In the genomic region with DNA sequence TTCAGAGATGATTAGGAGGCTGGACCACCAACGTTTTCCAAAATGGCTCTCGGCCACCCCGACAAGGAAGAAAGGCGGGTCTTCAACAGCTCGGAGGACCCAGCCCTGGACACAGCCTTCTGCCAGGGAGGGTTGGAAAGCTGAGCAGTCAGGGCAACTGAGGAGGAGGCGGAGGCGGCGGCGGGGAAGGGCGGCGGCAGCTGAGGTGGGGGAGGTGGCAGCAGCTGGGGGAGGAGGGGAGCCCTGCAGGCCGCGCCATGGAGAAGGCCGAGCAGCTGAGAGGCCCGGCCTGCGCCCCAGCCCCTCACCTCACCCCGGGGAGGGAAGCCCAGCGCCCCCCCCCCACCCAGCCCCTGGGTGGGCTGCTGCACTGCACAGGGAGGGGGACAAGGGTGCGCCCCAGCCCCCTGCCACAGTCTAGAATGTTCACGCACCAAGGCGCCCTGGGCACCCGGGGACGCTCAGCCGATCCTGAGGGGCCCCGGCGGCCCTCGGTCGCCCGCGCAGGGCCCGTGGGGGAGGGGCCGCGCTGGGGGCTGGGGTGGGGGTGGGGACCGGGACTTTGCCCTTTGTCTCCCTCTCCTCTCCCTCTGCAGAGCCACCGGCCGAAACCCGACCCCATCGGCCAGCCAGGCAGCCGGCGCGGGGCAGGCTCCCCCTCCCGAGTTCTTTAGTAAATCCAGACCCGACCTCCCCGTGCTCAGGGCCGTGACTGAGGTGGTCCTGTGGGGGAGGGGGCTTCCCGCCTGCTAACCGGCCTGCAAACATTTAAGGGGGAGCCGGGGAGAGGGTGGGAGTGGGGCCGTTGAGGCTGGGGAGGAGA, we compare ENCODE assay signal across 9 mouse cellular contexts. TPM values are rescaled to one million over a fixed set of nuclear protein-coding genes. Genes with fewer than 3 reads are reported as not detected.
A peak's percentile ranks its signal among the peaks of the same experiment; 100 is the strongest.
DNase-seq lines count a peak whose midpoint lies in the region; ATAC-seq and TF ChIP-seq lines count a peak whose summit lies in the region.
"Had no signal": no experiment of that assay in that cellular context is flagged by ENCODE, and none has a peak within 500 bp of the region (broad histone marks: within the 10 kb centered on the region; RNA-seq: fewer than 3 reads in every experiment).

No protein-coding gene starts in this region.

- no peaks in the 10 kb centered on the region for H3K27me3 ChIP-seq in kidney, embryonic 14.5 days (ENCODE audit: control insufficient read depth, insufficient read depth, low read length)
- no peaks in the 10 kb centered on the region for H3K27me3 ChIP-seq in limb, embryonic 14.5 days (ENCODE audit: control insufficient read depth, insufficient read depth, low read length)

- WGBS in kidney, embryonic 14.5 days = 3% methylated on average over 37 of the region's 49 CpGs
- under 1% methylated on average over 20 of the region's 49 CpGs for WGBS in limb, embryonic 14.5 days

- H3K4me1 ChIP-seq in kidney, embryonic 14.5 days (ENCODE audit: control insufficient read depth, insufficient read depth, low read length) = peaks cover 66% of the 10 kb centered on the region
- no peaks in the 10 kb centered on the region for H3K4me1 ChIP-seq in cortical plate, adult 2 months (ENCODE audit: control insufficient read depth, insufficient read depth, low read length)
- H3K4me1 ChIP-seq in limb, embryonic 14.5 days (ENCODE audit: control insufficient read depth, insufficient read depth, low read length) = peaks cover 53% of the 10 kb centered on the region

- no peaks in the 10 kb centered on the region for H3K9me3 ChIP-seq in kidney, embryonic 14.5 days (ENCODE audit: control insufficient read depth, low read length)
- H3K9me3 ChIP-seq in limb, embryonic 14.5 days (ENCODE audit: control insufficient read depth, low read length) = no peaks in the 10 kb centered on the region

- peak overlapping the region; percentile 41 for H3K4me3 ChIP-seq in kidney, embryonic 14.5 days (ENCODE audit: low read length)
- 0 out of 2 replicates have a peak overlapping the region, but pooled peaks have one; percentile 24 for H3K4me3 ChIP-seq in cortical plate, adult 2 months (ENCODE audit: insufficient read depth, low read length)
- H3K4me3 ChIP-seq in limb, embryonic 14.5 days (replicated peaks; ENCODE audit: low read length) = peak overlapping the region; percentile 42

- no peak for TF ChIP-seq CTCF in cortical plate, adult 2 months (IDR thresholded peaks at IDR 0.05; ENCODE audit: extremely low read depth, insufficient read depth, low read length)

- DNase-seq in kidney, adult 8-10 months = no peak
- peak; percentile 90 for DNase-seq in forelimb bud, embryonic 11.5 days (ENCODE audit: low read depth, low spot score)
- peak; percentile 57 for DNase-seq in limb, embryonic 14.5 days (ENCODE audit: low spot score)
- DNase-seq in retina, postnatal 1 day = peak; percentile 92
- no peak for DNase-seq in ovary, postnatal 36 days (ENCODE audit: low spot score)
- no peak for DNase-seq in ovary, adult 18-20 months (ENCODE audit: low spot score)

- peak overlapping the region; percentile 81 for H3K4me2 ChIP-seq in kidney, embryonic 14.5 days (replicated peaks; ENCODE audit: low read depth, low read length)
- H3K4me2 ChIP-seq in limb, embryonic 14.5 days (replicated peaks; ENCODE audit: low read depth, low read length, severe bottlenecking) = peak overlapping the region; percentile 88

- H3K36me3 ChIP-seq in kidney, embryonic 14.5 days (ENCODE audit: control insufficient read depth, insufficient read depth, low read length) = peaks cover 14% of the 10 kb centered on the region; the same call in 1 of the 2 replicates
- peaks cover 17% of the 10 kb centered on the region for H3K36me3 ChIP-seq in limb, embryonic 14.5 days (ENCODE audit: control insufficient read depth, insufficient read depth, low read length)

- TF ChIP-seq POLR2A in cortical plate, adult 2 months (IDR thresholded peaks at IDR 0.05; ENCODE audit: extremely low read depth, insufficient read depth, low read length) = no peak
- TF ChIP-seq POLR2A in limb, embryonic 14.5 days (IDR thresholded peaks at IDR 0.05; ENCODE audit: borderline replicate concordance, extremely low read depth, insufficient read depth, insufficient read length) = no peak

- ATAC-seq in kidney, embryonic 14.5 days (ENCODE audit: low FRiP score, low TSS enrichment) = peak; percentile 92
- peak; percentile 79 for ATAC-seq in limb, embryonic 14.5 days (ENCODE audit: low FRiP score, low read depth)

- H3K9ac ChIP-seq in kidney, embryonic 14.5 days (ENCODE audit: low read depth, low read length) = peak overlapping the region; percentile 67
- H3K9ac ChIP-seq in limb, embryonic 14.5 days (ENCODE audit: low read depth, low read length, severe bottlenecking) = peak overlapping the region; percentile 66

- peak overlapping the region; percentile 97 for H3K27ac ChIP-seq in kidney, embryonic 14.5 days (ENCODE audit: low read depth, low read length)
- no peak overlapping the region for H3K27ac ChIP-seq in cortical plate, adult 2 months (ENCODE audit: insufficient read depth, low read length)
- H3K27ac ChIP-seq in limb, embryonic 14.5 days (replicated peaks; ENCODE audit: low read depth, low read length) = peak overlapping the region; percentile 89

RNA-seq across cellular contexts. Expression of gene Igf2bp1, which starts 14.6 kb away (rescaled TPM):
- 42.1 and 54.2 TPM in 2 replicates for polyA plus RNA-seq in kidney, embryonic 14.5 days (2014; fragmentation: Nextera tagmentation; extraction: Ambion mirVana)
- 0.02 and 0.15 TPM in 2 replicates for polyA plus RNA-seq in cortical plate, adult 2 months (2012; rRNA removed)
- 22.4 and 22.8 TPM in 2 replicates for polyA plus RNA-seq in limb, embryonic 14.5 days (2012; rRNA removed)
- 26.7 and 35.7 TPM in 2 replicates for polyA plus RNA-seq in limb, embryonic 14.5 days (2014; fragmentation: Nextera tagmentation; extraction: Ambion mirVana)
- polyA plus RNA-seq: large intestine, adult 2 months had no signal

RNA-seq across cellular contexts. Expression of gene Gip, which starts 33.2 kb away (rescaled TPM):
- polyA plus RNA-seq in kidney, embryonic 14.5 days (2014; fragmentation: Nextera tagmentation; extraction: Ambion mirVana) = not detected in 2 replicates
- not detected in 2 replicates for polyA plus RNA-seq in cortical plate, adult 2 months (2012; rRNA removed)
- polyA plus RNA-seq in limb, embryonic 14.5 days (2012; rRNA removed) = 0.18 TPM in 1 of 2 replicates, not detected in the other
- not detected in 2 replicates for polyA plus RNA-seq in limb, embryonic 14.5 days (2014; fragmentation: Nextera tagmentation; extraction: Ambion mirVana)

RNA-seq across cellular contexts. Expression of gene Snf8, which starts 43.6 kb away (rescaled TPM):
- polyA plus RNA-seq in kidney, embryonic 14.5 days (2014; fragmentation: Nextera tagmentation; extraction: Ambion mirVana) = 34.2 and 63.5 TPM in 2 replicates
- 94.2 and 96.9 TPM in 2 replicates for polyA plus RNA-seq in cortical plate, adult 2 months (2012; rRNA removed)
- polyA plus RNA-seq in limb, embryonic 14.5 days (2012; rRNA removed) = 30.5 and 41.6 TPM in 2 replicates
- 39.4 and 40.0 TPM in 2 replicates for polyA plus RNA-seq in limb, embryonic 14.5 days (2014; fragmentation: Nextera tagmentation; extraction: Ambion mirVana)

Comparison
In these comparisons a context has a peak if more than half of its experiments do, and no peak if none do; other contexts are left out.
1. DNase-seq: peak in forelimb bud, embryonic 11.5 days (single experiment), limb, embryonic 14.5 days (single experiment) and retina, postnatal 1 day (single experiment); none in kidney, adult 8-10 months (0 of 2), ovary, postnatal 36 days (single experiment) and ovary, adult 18-20 months (single experiment).
2. RNA of gene Igf2bp1, which starts 14.6 kb away (polyA plus RNA-seq): 42.1 to 54.2 TPM in kidney, embryonic 14.5 days and 22.4 to 35.7 TPM in limb, embryonic 14.5 days; 0.02 to 0.15 TPM in cortical plate, adult 2 months; every median in the first group is over 10 times any median in the second.
3. Peak in every context shown above with its lines, with median percentiles within 50 percentile points of each other: H3K4me3 ChIP-seq.